Mouse (Mus musculus): ENCODE data around the gene Spock2. TPM values are rescaled to one million over a fixed set of nuclear protein-coding genes. Genes with fewer than 3 reads are reported as not detected.
"Not testable (repeated sequence)": the region's sequence is repeated elsewhere in the genome, so short reads cannot be mapped to it uniquely, and the experiment has no call there.

The Spock2 gene
- polyA plus RNA-seq, 1 experiment from 2014 or later, result 67.5 TPM

GRCm38 (mm10) chr10:60148087-60148486, 42.1 kb downstream of the Spock2 start:
- Histone ChIP-seq H3K4me1 (ENCODE audit: control insufficient read depth, insufficient read depth, low read length) (no peaks in the 10 kb centered on the region), H3K4me2 (ENCODE audit: low read length) (no peak overlapping the region), H3K9me3 (ENCODE audit: control insufficient read depth, low read length) (no peaks in the 10 kb centered on the region), H3K27ac (replicated peaks; ENCODE audit: low read depth, low read length) (no peak overlapping the region), H3K4me3 (replicated peaks; ENCODE audit: low read depth, low read length) (no peak overlapping the region), H3K36me3 (ENCODE audit: control insufficient read depth, insufficient read depth, low read length) (no peaks in the 10 kb centered on the region), H3K9ac (replicated peaks; ENCODE audit: low read length) (no peak overlapping the region), H3K27me3 (ENCODE audit: control insufficient read depth, insufficient read depth, low read length) (no peaks in the 10 kb centered on the region)
- ATAC-seq (ENCODE audit: low FRiP score, low TSS enrichment) (peak; percentile 63; the same call in 1 of the 2 replicates), DNase-seq (peak; percentile 93)
- 6% methylated on average over 5 of the region's 5 CpGs for WGBS

GRCm38 (mm10) chr10:60151107-60151663, 45.2 kb downstream of the Spock2 start:
- WGBS, result 68% methylated on average over 6 of the region's 6 CpGs
- DNase-seq, result no peak
- Histone ChIP-seq H3K4me2 (ENCODE audit: low read length) (no peak overlapping the region), H3K36me3 (ENCODE audit: control insufficient read depth, insufficient read depth, low read length) (no peaks in the 10 kb centered on the region), H3K4me1 (ENCODE audit: control insufficient read depth, insufficient read depth, low read length) (no peaks in the 10 kb centered on the region), H3K27me3 (ENCODE audit: control insufficient read depth, insufficient read depth, low read length) (no peaks in the 10 kb centered on the region), H3K27ac (replicated peaks; ENCODE audit: low read depth, low read length) (no peak overlapping the region), H3K9me3 (ENCODE audit: control insufficient read depth, low read length) (no peaks in the 10 kb centered on the region), H3K4me3 (replicated peaks; ENCODE audit: low read depth, low read length) (no peak overlapping the region), H3K9ac (replicated peaks; ENCODE audit: low read length) (no peak overlapping the region)
- ATAC-seq (ENCODE audit: low FRiP score, low TSS enrichment), result no peak

DNA sequence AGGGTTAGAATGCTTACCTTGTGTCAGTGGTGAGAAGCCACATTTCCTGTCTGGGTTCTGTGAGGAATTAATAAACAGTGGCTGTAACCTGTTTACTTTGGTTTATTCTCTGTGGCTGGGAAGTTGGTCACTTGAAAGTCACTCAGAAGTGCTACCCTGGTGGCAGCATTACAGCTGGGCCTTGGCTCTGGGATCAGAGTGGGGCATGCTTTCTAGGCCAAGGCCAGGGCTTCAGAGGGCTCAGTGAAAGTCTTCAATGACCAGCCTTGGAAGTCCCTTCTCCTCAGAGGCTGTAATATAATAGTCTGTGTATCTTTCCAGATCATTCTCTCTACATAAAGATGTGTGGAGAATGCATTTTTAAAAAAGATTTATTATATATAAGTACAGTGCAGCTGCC, 50.0 kb downstream of the Spock2 start:
- no peak overlapping the region for H3K4me3 ChIP-seq (replicated peaks; ENCODE audit: low read depth, low read length)
- H3K9ac ChIP-seq (replicated peaks; ENCODE audit: low read length), result no peak overlapping the region
- H3K36me3 ChIP-seq (ENCODE audit: control insufficient read depth, insufficient read depth, low read length), result no peaks in the 10 kb centered on the region
- no peak overlapping the region for H3K27ac ChIP-seq (replicated peaks; ENCODE audit: low read depth, low read length)
- H3K4me2 ChIP-seq (ENCODE audit: low read length), result no peak overlapping the region
- ATAC-seq (ENCODE audit: low FRiP score, low TSS enrichment) (no peak), DNase-seq (no peak)
- no peaks in the 10 kb centered on the region for H3K4me1 ChIP-seq (ENCODE audit: control insufficient read depth, insufficient read depth, low read length)
- H3K27me3 ChIP-seq (ENCODE audit: control insufficient read depth, insufficient read depth, low read length), result no peaks in the 10 kb centered on the region
- no peaks in the 10 kb centered on the region for H3K9me3 ChIP-seq (ENCODE audit: control insufficient read depth, low read length)

GRCm38 (mm10) chr10:60158144-60158543, 52.1 kb downstream of the Spock2 start:
- no peaks in the 10 kb centered on the region for H3K36me3 ChIP-seq (ENCODE audit: control insufficient read depth, insufficient read depth, low read length)
- DNase-seq, result no peak
- 92% methylated on average over 3 of the region's 3 CpGs for WGBS

DNA sequence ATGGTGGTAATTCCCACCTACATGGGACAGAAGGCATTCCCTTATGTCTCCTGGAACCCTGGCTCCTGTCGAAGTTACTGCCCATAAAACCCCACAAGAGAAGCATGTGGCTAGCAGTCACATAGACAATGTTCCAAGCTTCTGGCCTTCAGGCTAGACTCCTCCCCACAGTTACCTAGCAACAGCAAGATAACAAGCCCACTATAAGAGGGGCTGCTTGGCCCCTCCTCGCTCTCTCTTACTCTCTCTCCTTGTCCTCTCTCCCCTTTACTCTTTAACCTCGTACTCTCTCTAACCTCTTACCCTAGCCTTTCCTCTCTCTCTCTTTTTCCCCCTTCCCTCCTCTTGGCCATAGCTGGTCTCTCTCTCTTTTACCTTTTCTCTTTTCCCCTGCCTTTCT, 55.4 kb downstream of the Spock2 start:
- H3K4me3 ChIP-seq (replicated peaks; ENCODE audit: low read depth, low read length); H3K4me1 ChIP-seq (ENCODE audit: control insufficient read depth, insufficient read depth, low read length); H3K9me3 ChIP-seq (ENCODE audit: control insufficient read depth, low read length); DNase-seq; H3K9ac ChIP-seq (replicated peaks; ENCODE audit: low read length); H3K27ac ChIP-seq (replicated peaks; ENCODE audit: low read depth, low read length); H3K4me2 ChIP-seq (ENCODE audit: low read length); H3K27me3 ChIP-seq (ENCODE audit: control insufficient read depth, insufficient read depth, low read length); ATAC-seq (ENCODE audit: low FRiP score, low TSS enrichment); H3K36me3 ChIP-seq (ENCODE audit: control insufficient read depth, insufficient read depth, low read length): not testable (repeated sequence)
- WGBS, result 74% methylated on average over 3 of the region's 3 CpGs

More at GRCm38 (mm10) chr10:60158144-60158543, 52.1 kb downstream of the Spock2 start:
- H3K9ac ChIP-seq (replicated peaks; ENCODE audit: low read length), result no peak overlapping the region
- no peak for ATAC-seq (ENCODE audit: low FRiP score, low TSS enrichment)
- no peak overlapping the region for H3K4me2 ChIP-seq (ENCODE audit: low read length)
- H3K4me3 ChIP-seq (replicated peaks; ENCODE audit: low read depth, low read length), result no peak overlapping the region
- no peaks in the 10 kb centered on the region for H3K4me1 ChIP-seq (ENCODE audit: control insufficient read depth, insufficient read depth, low read length)
- H3K9me3 ChIP-seq (ENCODE audit: control insufficient read depth, low read length), result no peaks in the 10 kb centered on the region
- H3K27ac ChIP-seq (replicated peaks; ENCODE audit: low read depth, low read length), result no peak overlapping the region
- H3K27me3 ChIP-seq (ENCODE audit: control insufficient read depth, insufficient read depth, low read length), result no peaks in the 10 kb centered on the region

GRCm38 (mm10) chr10:60162184-60162972, 56.4 kb downstream of the Spock2 start:
- H3K4me2 ChIP-seq (ENCODE audit: low read length); H3K36me3 ChIP-seq (ENCODE audit: control insufficient read depth, insufficient read depth, low read length); H3K9me3 ChIP-seq (ENCODE audit: control insufficient read depth, low read length); H3K27me3 ChIP-seq (ENCODE audit: control insufficient read depth, insufficient read depth, low read length); DNase-seq; H3K27ac ChIP-seq (replicated peaks; ENCODE audit: low read depth, low read length); H3K9ac ChIP-seq (replicated peaks; ENCODE audit: low read length); H3K4me1 ChIP-seq (ENCODE audit: control insufficient read depth, insufficient read depth, low read length); H3K4me3 ChIP-seq (replicated peaks; ENCODE audit: low read depth, low read length); ATAC-seq (ENCODE audit: low FRiP score, low TSS enrichment): not testable (repeated sequence)
- WGBS, result 84% methylated on average over 8 of the region's 8 CpGs

GRCm38 (mm10) chr10:60162973-60163255, 56.9 kb downstream of the Spock2 start:
- ATAC-seq (ENCODE audit: low FRiP score, low TSS enrichment) (no peak), DNase-seq (no peak)
- H3K9ac ChIP-seq (replicated peaks; ENCODE audit: low read length), result no peak overlapping the region
- no peak overlapping the region for H3K4me2 ChIP-seq (ENCODE audit: low read length)
- H3K27ac ChIP-seq (replicated peaks; ENCODE audit: low read depth, low read length), result no peak overlapping the region
- H3K9me3 ChIP-seq (ENCODE audit: control insufficient read depth, low read length), result no peaks in the 10 kb centered on the region
- H3K4me3 ChIP-seq (replicated peaks; ENCODE audit: low read depth, low read length), result no peak overlapping the region
- no peaks in the 10 kb centered on the region for H3K4me1 ChIP-seq (ENCODE audit: control insufficient read depth, insufficient read depth, low read length)
- H3K27me3 ChIP-seq (ENCODE audit: control insufficient read depth, insufficient read depth, low read length), result no peaks in the 10 kb centered on the region
- no peaks in the 10 kb centered on the region for H3K36me3 ChIP-seq (ENCODE audit: control insufficient read depth, insufficient read depth, low read length)
- WGBS, result 95% methylated on average over 6 of the region's 6 CpGs

GRCm38 (mm10) chr10:60164869-60165268, 58.9 kb downstream of the Spock2 start:
- Histone ChIP-seq H3K27ac (replicated peaks; ENCODE audit: low read depth, low read length) (no peak overlapping the region), H3K27me3 (ENCODE audit: control insufficient read depth, insufficient read depth, low read length) (no peaks in the 10 kb centered on the region), H3K9me3 (ENCODE audit: control insufficient read depth, low read length) (no peaks in the 10 kb centered on the region), H3K4me3 (replicated peaks; ENCODE audit: low read depth, low read length) (no peak overlapping the region), H3K36me3 (ENCODE audit: control insufficient read depth, insufficient read depth, low read length) (no peaks in the 10 kb centered on the region), H3K4me1 (ENCODE audit: control insufficient read depth, insufficient read depth, low read length) (no peaks in the 10 kb centered on the region), H3K9ac (replicated peaks; ENCODE audit: low read length) (no peak overlapping the region), H3K4me2 (ENCODE audit: low read length) (no peak overlapping the region)
- ATAC-seq (ENCODE audit: low FRiP score, low TSS enrichment), result no peak
- 79% methylated on average over 1 of the region's 1 CpGs for WGBS
- no peak for DNase-seq

DNA sequence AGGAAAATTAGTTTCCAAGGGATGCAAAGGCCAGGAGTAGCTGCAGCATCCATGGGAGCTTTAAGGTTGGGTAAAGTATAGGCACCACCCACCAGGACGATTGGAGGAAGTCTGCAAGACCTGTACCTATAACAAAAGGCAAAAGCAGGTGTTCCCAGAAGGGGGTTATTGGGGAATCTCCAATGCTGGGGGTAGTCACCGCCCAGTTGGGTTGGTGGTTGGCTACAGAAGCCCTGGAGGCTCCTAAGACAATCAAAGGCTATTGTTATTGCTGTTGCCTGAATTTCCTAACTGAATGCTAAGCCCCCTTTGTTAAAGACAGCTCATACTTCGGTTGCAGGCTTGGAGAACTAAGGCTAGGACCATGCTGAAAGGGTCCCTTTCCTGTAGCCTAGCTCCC, 60.0 kb downstream of the Spock2 start:
- ATAC-seq (ENCODE audit: low FRiP score, low TSS enrichment) (no peak), DNase-seq (no peak)
- Histone ChIP-seq H3K27ac (replicated peaks; ENCODE audit: low read depth, low read length) (no peak overlapping the region), H3K4me2 (ENCODE audit: low read length) (no peak overlapping the region), H3K4me3 (replicated peaks; ENCODE audit: low read depth, low read length) (no peak overlapping the region), H3K36me3 (ENCODE audit: control insufficient read depth, insufficient read depth, low read length) (no peaks in the 10 kb centered on the region), H3K4me1 (ENCODE audit: control insufficient read depth, insufficient read depth, low read length) (no peaks in the 10 kb centered on the region), H3K9me3 (ENCODE audit: control insufficient read depth, low read length) (no peaks in the 10 kb centered on the region), H3K27me3 (ENCODE audit: control insufficient read depth, insufficient read depth, low read length) (no peaks in the 10 kb centered on the region), H3K9ac (replicated peaks; ENCODE audit: low read length) (no peak overlapping the region)
- 12% methylated on average over 3 of the region's 3 CpGs for WGBS
